Mouse (Mus musculus) bone marrow macrophage, adult 2 months (primary cell): ENCODE measurements around the gene Garnl3.

Source experiments
- CTCF ChIP-seq: IDR thresholded peaks from 2 replicates; pipeline ENCODE4 v1.5.1; 2012; ENCODE audit warnings: low read depth, mild to moderate bottlenecking, low read length, moderate library complexity
- POLR2A ChIP-seq: IDR thresholded peaks from 2 replicates; pipeline ENCODE4 v1.6.1; 2012; ENCODE audit warnings: mild to moderate bottlenecking, low read depth, low read length, borderline replicate concordance

- TF ChIP-seq CTCF (no peak), POLR2A (no peak)
Measured at GRCm38 (mm10) chr2:32977114-32977513, 154.3 kb downstream of the Garnl3 start.
